Mouse (Mus musculus): ENCODE measurements at regions not wholly inside any gene's neighbourhood (a gene's known extent, or its start where the extent isn't known, plus 50 kb on each side); places are given as distances from the start of the nearest gene placed in this dataset.

- no peak for TF ChIP-seq CTCF (IDR thresholded peaks at IDR 0.05; ENCODE audit: control insufficient read depth, insufficient read depth, insufficient replicate concordance, low read depth, low read length)
- no peak for TF ChIP-seq POLR2A (IDR thresholded peaks at IDR 0.05; ENCODE audit: control insufficient read depth, low read depth, low read length)
These were observed 86.0 kb upstream of the Zbtb40 start for GRCm38 (mm10) chr4:137134553-137134952.

Measured in testis, adult 2 months (tissue).